Mouse (Mus musculus): ENCODE measurements around the gene Mdc1. TPM values are rescaled to one million over a fixed set of nuclear protein-coding genes. Genes with fewer than 3 reads are reported as not detected.
"Not testable (repeated sequence)": the region's sequence is repeated elsewhere in the genome, so short reads cannot be mapped to it uniquely, and the experiment has no call there.

The Mdc1 gene
- total RNA-seq, 2 experiments from 2014 or later: 16.5 to 16.9 TPM

DNA sequence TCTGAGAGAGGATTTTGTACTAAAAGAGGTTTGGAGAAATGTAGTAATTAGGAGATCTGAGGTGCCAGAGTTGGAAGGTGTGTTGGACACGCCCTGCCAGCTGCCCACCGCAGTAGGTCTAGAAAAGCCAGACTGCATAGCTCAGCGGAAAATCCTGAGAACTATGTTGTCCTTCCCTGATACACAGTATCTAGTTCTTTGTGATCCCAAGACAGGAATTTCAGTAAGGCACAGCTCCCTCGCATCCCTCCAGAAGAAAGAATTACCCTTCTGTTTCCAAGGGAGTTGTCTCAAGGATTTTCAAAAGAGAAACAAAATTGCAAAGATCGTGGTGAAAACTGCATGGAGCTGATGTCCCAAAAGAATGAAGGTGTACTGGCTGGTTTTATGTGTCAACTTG lies 2.7 kb upstream of the Mdc1 start:
- no peak for DNase-seq (ENCODE audit: low spot score in 2 of 2)
- intact Hi-C loops (cut with DNase I): loop anchor here (5.0 kb wide), 1 partner anchor 79 kb away; the partner anchor contains the start of genes Mrps18b and Ppp1r10

DNA sequence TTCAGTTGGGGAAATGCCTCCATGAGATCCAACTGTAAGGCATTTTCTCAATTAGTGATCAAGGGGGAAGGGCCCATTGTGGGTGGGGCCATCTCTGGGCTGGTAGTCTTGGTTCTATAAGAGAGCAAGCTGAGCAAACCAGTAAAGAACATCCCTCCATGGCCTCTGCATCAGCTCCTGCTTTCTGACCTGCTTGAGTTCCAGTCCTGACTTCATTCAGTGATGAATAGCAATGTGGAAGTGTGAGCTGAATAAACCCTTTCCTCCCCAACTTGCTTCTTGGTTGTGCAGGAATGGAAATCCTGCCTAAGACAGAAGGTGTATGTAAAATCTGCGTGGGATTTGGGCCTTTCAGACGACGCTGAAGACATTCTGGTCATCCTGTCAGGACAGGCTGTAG lies 2.3 kb upstream of the Mdc1 start:
- not testable (repeated sequence) for DNase-seq (ENCODE audit: low spot score in 2 of 2)
- intact Hi-C loops (cut with DNase I): loop anchor here (5.0 kb wide), 1 partner anchor 78 kb away; the partner anchor contains the start of genes Mrps18b and Ppp1r10

DNA sequence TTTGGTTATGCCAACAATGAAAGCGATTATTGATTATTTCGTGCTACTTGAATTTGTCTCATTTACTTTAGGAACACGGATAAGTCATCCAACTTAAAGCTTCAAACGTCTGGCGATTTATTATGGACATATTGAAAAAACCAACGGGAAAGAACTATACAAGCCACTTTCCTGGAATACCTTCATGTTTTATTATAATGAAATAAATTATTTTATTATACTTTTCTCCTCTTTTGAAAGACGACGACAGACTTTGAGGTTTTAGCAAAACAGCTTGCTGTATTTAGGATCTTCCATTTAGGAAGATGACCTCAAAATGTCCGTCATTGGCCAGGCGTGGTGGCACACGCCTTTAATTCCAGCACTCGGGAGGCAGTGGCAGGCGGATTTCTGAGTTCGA lies 754 bp upstream of the Mdc1 start:
- intact Hi-C loops (cut with DNase I): no loop called here
- no peak for DNase-seq (ENCODE audit: low spot score in 2 of 2)

DNA sequence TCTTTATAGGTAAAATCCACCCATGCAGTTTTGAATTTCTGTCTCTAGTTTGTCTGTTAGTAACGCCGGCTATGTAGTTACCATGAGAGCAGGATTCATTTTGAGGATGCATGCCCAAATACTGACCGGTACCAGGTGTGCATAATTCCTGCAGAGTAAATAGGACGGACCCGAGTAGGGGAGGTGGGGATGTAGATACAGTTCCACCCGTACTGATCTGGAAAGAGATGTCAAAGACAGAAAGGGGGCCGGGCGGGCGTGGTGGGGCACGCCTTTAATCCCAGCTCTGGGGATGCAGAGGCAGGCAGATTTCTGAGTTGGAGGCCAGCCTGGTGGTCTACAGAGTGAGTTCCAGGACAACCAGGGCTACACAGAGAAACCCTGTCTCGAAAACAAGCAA lies 691 bp downstream of the Mdc1 start:
- no peak for DNase-seq (ENCODE audit: low spot score in 2 of 2)
- intact Hi-C loops (cut with DNase I): no loop called here

DNA sequence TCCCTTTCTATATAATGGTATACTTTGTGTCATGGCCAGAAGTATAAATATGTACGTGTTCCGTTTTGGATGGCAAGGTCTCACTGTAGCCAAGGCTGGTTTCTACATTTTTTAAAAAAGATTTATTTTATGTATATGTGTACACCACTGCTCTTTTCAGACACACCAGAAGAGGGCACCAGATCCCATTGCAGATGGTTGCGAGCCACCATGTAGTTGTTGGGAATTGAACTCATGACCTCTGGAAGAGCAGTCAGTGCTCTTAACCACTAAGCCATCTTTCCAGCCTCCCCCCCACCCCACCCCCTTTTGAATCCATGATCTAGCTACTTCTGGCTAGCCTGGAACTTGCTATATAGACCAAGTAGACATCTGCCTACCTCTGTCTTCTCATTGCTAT lies 2.2 kb downstream of the Mdc1 start:
- no peak for DNase-seq (ENCODE audit: low spot score in 2 of 2)
- intact Hi-C loops (cut with DNase I): no loop called here

DNA sequence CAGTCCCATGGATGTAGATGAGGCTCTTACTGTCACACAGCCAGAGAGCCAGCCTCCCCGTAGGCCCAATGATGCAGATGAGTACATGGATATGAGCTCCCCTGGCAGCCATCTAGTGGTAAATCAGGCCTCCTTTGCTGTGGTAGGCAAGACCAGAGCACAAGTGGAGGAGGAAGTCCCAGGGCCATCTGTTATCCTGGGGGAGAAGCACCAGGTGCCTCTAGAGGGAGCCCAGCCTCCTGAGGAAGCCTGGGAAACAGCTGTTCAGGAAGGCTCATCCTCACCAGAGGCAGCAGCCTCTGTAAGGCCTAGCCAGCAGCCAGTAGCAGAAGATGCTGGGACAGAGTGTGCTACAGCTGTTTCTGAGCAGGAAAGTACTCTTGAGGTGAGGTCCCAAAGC lies 6.8 kb downstream of the Mdc1 start:
- intact Hi-C loops (cut with DNase I): no loop called here
- DNase-seq (ENCODE audit: low spot score in 2 of 2): peak in 1 of 2 experiments; percentile 47

DNA sequence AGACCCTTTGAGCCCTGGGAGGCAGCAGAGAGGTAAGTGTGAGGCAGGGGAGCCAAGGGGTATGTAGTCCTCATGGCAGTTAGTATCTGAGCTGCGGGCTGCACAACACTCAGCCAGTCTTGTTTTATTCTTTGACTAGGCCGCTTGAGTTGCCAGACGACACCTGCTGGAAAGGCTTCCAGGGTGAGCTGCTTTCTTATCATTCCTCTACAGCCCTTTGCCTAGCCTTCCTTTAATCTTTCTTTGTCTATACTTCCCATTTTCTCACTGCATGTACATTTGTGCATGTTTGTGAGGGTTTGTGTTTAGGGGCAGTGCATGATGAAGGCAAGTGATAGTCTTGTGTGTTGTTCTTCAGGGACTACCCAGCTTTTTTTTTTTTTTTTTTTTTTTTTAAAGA lies 9.7 kb downstream of the Mdc1 start:
- intact Hi-C loops (cut with DNase I): no loop called here
- DNase-seq (ENCODE audit: low spot score in 2 of 2): no peak

DNA sequence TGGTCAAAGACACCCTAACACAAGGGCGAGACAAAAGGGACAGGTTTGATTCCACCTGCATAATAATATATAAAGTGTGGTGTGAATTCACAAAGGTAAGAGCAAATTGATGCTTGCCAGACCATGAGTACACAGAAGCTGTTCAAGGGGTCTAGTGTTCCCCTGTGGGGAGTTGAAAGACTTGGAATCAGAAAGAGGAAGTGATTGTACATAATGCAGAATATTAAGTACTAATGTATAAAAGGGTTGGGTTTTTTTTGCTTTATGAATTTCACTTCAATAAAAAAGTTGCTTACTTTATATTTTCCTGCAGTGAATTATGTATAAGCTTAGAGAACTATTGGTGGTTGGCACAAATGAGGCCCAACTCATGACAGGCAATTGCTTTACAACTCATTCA lies 18.1 kb downstream of the Mdc1 start:
- no peak for DNase-seq (ENCODE audit: low spot score in 2 of 2)
- intact Hi-C loops (cut with DNase I): no loop called here

DNA sequence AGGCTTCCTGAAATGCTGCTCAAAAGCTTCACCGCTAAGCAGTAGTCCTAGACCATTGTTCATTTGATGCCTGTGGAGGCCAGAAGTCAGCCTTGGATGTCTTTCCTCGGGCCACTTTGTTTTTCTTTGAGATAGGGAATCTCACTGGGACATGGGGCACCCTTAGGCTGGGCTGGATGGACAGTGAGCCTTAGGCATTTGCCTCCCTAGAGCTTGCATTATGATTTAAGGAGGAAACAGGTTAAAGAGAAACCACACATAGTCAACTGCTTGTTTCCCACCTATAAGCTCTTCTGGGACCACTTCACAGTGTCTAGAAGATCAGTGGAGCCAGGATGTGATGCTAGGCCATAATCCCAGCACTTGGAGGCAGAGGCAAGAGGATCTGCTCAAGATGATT lies 18.5 kb downstream of the Mdc1 start:
- intact Hi-C loops (cut with DNase I): no loop called here
- DNase-seq (ENCODE audit: low spot score in 2 of 2): no peak

DNA sequence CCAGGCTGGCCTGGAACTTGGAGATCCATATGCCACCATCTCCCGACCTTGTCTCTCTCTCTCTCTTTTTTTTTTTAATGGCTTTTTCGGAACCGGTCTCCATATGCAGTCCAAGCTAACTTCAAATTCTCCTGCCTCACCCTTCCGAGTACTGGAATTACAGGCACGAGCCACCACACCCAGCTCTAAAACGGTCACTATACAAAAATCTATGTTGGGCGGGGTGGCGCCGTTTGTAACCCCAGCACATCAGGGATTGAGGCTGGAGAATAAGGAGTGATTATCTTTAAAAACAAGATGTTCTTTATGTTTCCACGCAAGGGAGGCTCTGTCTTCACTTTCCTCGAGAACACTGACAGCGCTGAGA lies 19.5 kb downstream of the Mdc1 start:
- no peak for DNase-seq (ENCODE audit: low spot score in 2 of 2)
- intact Hi-C loops (cut with DNase I): no loop called here

DNA sequence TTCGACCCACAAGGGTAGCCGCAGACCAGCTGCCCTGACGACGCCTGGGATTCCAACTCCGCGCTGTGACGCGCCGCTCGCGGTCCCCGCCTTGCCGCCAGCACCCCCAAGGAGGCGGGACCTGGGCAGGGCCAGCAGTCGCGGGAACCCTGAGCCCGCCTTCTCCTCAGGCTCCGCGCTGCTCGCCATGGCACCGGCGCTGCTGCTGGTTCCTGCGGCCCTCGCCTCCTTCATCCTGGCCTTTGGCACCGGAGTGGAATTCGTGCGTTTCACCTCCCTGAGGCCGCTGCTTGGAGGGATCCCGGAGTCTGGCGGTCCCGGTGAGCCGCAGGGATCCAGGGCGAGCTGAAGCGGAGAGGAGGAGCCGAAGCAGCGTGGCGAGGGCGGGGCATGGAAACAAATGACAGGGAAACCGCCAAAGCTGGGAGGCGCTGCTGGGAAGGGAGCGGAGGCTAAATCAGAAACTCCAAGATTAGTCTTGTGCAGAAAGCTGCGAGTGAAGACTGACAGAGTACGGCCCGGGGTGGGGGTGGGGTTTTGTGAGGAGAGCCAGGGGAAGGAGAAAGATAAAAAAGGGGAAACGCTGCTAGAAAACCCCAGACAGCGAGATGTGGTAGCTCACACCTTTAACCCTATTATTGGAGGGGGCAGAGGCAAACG lies 20.0 kb downstream of the Mdc1 start, which contains the start of gene Nrm:
Gene Nrm, plus strand, starts transcription at position 121 of the 660 bp plus-strand sequence.
- DNase-seq (ENCODE audit: low spot score in 2 of 2): peak; percentile 91 to 93
- intact Hi-C loops (cut with DNase I): no loop called here

DNA sequence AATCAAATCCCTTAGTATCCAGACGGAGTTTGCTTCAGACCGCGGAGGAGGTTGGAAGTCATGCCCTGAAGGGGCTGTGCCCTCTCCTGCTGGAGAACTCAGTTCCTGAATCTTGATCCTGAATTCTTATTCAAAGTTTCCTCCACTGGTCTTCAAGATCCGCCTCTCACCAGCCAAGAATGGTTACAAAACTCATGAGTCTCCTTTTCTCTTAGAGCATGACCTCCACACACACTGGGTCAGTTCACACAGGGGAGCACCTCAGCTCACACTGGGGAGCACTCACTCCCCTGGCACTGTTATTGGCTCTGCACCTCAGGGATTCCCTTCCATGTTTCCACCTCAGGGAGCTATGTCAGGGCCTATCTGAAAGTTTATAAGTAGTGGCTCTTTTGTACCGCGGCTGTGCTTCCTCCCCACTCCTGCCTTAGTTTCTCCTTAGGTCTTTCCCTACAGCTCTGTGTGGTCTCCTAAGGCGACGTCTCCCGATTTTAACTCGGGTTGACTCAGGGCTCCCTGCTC lies 23.6 kb downstream of the Mdc1 start:
- DNase-seq (ENCODE audit: low spot score in 2 of 2): no peak
- intact Hi-C loops (cut with DNase I): no loop called here

DNA sequence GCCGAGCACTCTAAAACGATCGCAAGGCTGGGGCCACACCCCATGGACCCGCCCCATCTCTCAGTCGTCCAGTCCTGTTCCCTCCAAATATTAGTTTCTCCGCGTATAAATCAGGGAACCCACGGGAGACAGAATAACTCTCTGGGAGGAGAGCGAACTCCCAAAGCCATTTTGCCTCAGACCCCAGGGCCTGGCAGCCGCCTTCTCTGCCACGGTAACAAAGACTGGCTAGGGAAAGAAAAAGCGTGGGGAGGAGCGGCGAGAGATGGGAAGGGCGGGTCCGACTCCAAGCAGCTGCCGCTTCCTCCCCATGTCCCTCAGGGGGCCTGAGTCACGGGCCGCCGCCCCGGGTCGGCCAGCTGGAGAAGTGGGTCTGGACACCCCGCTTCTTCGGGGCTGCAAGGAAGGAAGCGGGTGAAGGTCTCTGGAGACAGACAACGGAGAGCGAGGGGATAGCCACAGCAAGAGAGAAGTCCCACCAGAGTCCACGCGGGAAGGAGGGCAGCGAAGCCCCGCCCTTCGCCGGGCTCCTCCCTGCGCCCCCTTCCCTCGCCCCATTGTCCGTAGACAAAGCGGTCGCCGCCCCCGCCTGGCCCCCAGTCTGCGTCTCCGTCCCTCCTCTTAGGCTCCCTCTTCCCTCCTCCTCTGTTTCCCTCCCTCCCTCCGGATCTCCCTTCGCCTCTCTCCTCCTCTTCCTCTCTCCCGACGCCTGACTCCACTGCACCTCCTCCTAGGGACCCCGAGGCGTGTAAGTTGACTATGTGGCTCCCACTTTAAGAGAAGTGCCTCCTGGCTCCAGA lies 24.4 kb downstream of the Mdc1 start, which contains the start of gene Ppp1r18:
Gene Ppp1r18, plus strand, starts transcription at position 113 of the 800 bp plus-strand sequence.
- DNase-seq (ENCODE audit: low spot score in 2 of 2): peak in 1 of 2 experiments; percentile 37
- intact Hi-C loops (cut with DNase I): no loop called here

DNA sequence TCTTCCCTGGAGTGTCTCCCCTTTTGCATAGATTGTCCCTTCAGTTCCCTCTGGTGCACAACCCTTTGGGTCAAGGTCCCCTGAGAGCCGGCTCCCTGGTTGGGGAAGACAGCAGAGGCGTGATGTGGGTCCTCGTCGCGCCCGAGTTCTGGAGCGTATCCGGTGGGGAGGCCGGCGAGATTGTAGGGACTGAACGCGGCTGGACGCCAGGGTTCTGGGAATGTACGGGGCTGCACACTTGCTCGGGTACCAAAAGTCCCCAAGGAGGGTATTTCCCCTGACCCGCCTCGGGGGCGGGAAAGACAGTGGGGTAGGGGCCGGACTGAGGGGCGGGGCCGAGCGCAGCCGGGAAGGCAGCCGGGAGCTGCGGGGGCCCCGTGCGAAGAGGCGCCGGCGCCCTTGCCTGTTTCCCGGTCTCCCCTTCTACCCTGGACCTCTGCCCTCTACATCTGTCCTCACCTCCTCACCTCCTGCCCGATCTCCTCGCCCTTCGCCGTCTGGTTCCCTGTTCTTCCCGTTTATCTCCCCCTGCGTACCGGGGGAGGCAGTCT lies 25.0 kb downstream of the Mdc1 start:
- intact Hi-C loops (cut with DNase I): no loop called here
- DNase-seq (ENCODE audit: low spot score in 2 of 2): peak; percentile 38 to 39

DNA sequence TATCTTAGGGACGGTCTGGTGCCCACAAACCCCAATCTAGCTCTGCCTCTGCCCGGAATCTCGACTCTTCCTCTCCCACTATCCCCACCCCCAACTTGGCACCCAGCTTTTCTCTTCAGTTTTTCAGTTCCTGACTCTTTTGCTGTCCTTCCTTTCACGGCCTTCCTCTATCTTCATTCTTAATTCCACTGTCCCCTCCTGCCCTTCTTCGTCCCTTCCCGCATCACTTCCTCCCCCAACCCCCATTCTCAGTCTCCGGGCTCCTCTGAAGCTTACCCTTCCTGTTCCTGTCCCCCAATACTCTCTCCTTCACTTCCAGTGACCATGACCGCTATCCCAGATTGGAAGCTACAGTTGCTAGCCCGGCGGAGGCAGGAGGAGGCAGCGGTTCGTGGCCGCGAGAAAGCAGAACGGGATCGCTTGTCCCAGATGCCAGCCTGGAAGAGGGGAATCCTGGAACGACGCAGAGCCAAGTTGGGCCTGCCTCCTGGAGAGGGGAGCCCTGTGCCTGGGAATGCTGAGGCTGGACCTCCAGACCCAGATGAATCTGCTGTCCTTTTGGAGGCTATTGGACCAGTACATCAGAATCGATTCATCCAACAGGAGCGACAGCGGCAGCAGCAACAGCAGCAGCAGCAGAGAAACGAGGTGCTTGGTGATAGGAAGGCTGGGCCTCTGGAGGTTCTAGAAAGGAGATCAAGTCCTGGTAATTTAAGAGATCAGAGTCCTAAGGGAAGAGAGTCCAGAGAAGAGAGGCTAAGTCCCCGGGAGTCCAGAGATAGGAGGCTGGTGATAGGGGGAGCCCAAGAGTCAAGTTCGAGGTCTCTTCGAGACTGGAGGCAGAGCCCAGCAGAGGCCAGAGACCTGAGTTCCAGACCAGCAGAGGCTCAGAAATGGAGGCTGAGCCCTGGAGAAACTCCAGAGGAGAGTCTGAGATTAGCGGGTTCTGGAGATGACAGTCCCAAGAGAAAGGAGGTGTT lies 25.9 kb downstream of the Mdc1 start:
- DNase-seq (ENCODE audit: low spot score in 2 of 2): no peak
- intact Hi-C loops (cut with DNase I): no loop called here

DNA sequence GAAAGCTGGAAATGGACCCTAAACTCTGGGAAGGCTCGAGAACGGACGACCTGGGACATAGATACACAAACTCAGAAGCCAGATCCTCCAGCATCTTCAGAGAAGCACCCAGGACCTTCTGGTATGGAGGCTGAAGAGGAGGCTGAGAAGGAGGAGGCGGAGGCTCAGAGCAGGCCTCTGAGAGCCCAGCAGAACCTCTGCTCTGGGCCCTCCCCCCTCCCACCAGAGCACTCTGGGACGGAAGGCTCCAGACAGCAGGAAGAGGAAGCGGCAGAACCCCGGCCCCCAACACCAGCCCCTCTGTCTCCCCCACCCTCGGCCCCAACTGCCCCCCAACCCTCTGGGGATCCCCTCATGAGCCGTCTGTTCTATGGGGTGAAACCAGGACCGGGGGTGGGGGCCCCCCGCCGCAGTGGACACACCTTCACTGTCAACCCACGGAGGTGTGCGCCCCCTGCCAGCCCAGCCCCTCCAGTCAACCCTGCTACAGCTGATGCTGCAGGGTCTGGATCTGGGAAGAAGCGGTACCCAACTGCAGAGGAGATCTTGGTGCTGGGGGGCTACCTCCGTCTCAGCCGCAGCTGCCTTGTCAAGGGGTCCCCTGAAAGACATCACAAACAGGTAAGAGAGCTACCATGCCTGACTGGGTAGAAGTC lies 27.0 kb downstream of the Mdc1 start:
- no peak for DNase-seq (ENCODE audit: low spot score in 2 of 2)
- intact Hi-C loops (cut with DNase I): no loop called here

DNA sequence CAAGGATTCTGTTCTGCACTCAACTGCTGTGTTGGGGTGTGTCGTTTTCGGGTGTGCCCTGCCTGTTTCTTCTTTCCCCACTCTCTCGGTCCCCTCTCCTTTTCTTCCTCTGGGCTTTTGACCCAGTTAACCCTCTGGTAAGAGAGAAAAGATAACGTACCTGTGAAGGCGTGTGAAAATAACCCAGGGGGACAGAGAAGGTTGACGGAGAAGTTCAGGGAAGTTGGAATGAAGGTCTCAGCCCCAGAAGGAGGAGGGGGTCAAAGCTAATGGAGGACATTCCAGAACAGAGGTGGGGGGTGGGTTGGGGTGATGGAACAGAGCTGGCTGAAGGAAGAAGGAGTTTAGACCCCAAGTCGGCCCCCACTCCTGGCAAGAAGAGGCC lies 27.6 kb downstream of the Mdc1 start:
- no peak for DNase-seq (ENCODE audit: low spot score in 2 of 2)
- intact Hi-C loops (cut with DNase I): no loop called here

DNA sequence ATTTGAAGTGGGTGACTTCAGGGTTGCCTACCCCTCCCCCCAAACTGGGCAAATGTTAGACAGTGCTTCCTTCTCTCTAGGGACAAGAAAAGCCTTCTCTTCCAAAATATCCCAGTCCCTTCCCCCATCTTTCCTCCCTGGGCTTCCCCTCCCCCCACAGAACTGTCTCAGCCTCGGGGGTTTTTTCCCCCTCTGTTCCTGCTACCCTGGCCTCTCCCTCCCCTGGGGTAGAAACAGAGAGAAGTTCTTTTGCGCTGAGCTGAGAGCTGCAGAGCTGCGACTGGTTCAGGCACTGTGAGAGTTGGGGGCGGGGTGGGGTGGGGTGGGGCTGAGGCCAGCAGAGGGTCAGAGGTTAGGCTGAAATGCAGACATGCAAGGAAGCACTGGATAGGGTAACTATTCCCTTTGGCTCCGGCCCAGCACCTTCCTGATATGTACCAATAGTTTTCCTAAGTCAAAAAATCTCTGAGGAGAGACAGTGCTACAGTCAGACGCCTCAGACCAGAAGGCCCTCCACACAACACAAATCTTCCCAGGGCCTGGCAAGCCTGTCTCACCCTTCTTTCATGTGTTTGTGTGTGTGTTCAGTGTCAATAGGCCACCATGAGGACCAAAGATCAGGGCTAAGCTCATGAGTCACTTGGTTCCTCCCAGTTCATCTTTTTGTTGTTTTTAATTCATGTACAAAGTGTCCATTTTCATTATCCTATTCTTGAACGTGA lies 28.2 kb downstream of the Mdc1 start:
- no peak for DNase-seq (ENCODE audit: low spot score in 2 of 2)
- intact Hi-C loops (cut with DNase I): no loop called here

Data from left cerebral cortex, postnatal 36 days (tissue).